Mouse (Mus musculus): ENCODE measurements at regions not wholly inside any gene's neighbourhood (a gene's known extent, or its start where the extent isn't known, plus 50 kb on each side); places are given as distances from the start of the nearest gene placed in this dataset.

GRCm38 (mm10) chr10:111077632-111078031 is 67.7 kb upstream of the Zdhhc17 start:
- no peak for DNase-seq (ENCODE audit: low spot score)

- no peak for DNase-seq (ENCODE audit: low spot score)
Observed at GRCm38 (mm10) chr10:111073851-111074430, 64.0 kb upstream of the Zdhhc17 start.

- no peak for DNase-seq (ENCODE audit: low spot score)
Observed at GRCm38 (mm10) chr10:111073262-111073661, 63.3 kb upstream of the Zdhhc17 start.

GRCm38 (mm10) chr10:111072554-111072909 is 62.6 kb upstream of the Zdhhc17 start:
- no peak for DNase-seq (ENCODE audit: low spot score)

- DNase-seq (ENCODE audit: low spot score): no peak
Observed at GRCm38 (mm10) chr10:111071805-111072553, 62.0 kb upstream of the Zdhhc17 start.

- no peak for DNase-seq (ENCODE audit: low spot score)
Observed at GRCm38 (mm10) chr10:111066146-111066545, 56.2 kb upstream of the Zdhhc17 start.

- no peak for DNase-seq (ENCODE audit: low spot score)
Observed at GRCm38 (mm10) chr10:111060626-111061025, 50.7 kb upstream of the Zdhhc17 start.

Measured in testis, postnatal 10 days (tissue).